Mouse (Mus musculus) hindbrain, embryonic 10.5 days (tissue): ENCODE results near the gene Olfr370. TPM values are rescaled to one million over a fixed set of nuclear protein-coding genes. Genes with fewer than 3 reads are reported as not detected.

Experiments
- DNase-seq: peaks from one replicate; pipeline ENCODE4 v3.0.0-alpha.2; 2017; ENCODE audit warnings: low spot score
- H3K27ac ChIP-seq: fragments of 300-500 bp; sonication (generic); 2 replicates; pipeline ENCODE4 v1.5.1; 2016; ENCODE audit warnings: mild to moderate bottlenecking, moderate library complexity
- H3K27me3 ChIP-seq: fragments of 300-500 bp; sonication (generic); 2 replicates; pipeline ENCODE4 v1.6.1; 2016; ENCODE audit warnings: mild to moderate bottlenecking; ENCODE audit not compliant: poor library complexity, insufficient read depth, severe bottlenecking
- H3K36me3 ChIP-seq: fragments of 300-500 bp; sonication (generic); 2 replicates; pipeline ENCODE4 v1.6.1; 2016; ENCODE audit warnings: mild to moderate bottlenecking, moderate library complexity
- H3K4me1 ChIP-seq: fragments of 300-500 bp; sonication (generic); replicated peaks from 2 replicates; pipeline ENCODE4 v1.6.1; 2016; ENCODE audit warnings: mild to moderate bottlenecking
- H3K4me3 ChIP-seq: fragments of 300-500 bp; sonication (generic); 2 replicates; pipeline ENCODE4 v1.5.1; 2016; ENCODE audit warnings: mild to moderate bottlenecking, moderate library complexity
- H3K9me3 ChIP-seq: fragments of 300-500 bp; sonication (generic); 2 replicates; pipeline ENCODE4 v1.6.1; 2016; ENCODE audit warnings: mild to moderate bottlenecking, moderate library complexity
- WGBS: fragments of 180-500 bp; shearing (Covaris S2); methylation state at CpG from one replicate; pipeline ENCODE4 v1.1.7; 2016; 5-methylcytosine and 5-hydroxymethylcytosine counted together
- polyA plus RNA-seq: library from polyadenylated mRNA; unstranded; fragments of >200 nt; fragmentation: Nextera tagmentation; extraction: Ambion mirVana; gene quantifications from 2 replicates; pipeline ENCODE4 v1.2.1, GENCODE M21; 2016

Olfr370 gene
- polyA plus RNA-seq, 1 experiment from 2014 or later: 0.16 TPM

GRCm38 (mm10) chr8:83578131-83579055 lies 42.8 kb downstream of the Olfr370 start:
- Histone ChIP-seq H3K36me3 (peaks cover 49% of the 10 kb centered on the region), H3K4me3 (no peak overlapping the region), H3K9me3 (no peaks in the 10 kb centered on the region), H3K27ac (0 out of 2 replicates have a peak overlapping the region, but pooled peaks have one; percentile 9), H3K27me3 (no peaks in the 10 kb centered on the region), H3K4me1 (peaks cover 90% of the 10 kb centered on the region)
- peak; percentile 3 for DNase-seq
- 74% methylated on average over 17 of the region's 17 CpGs for WGBS

GRCm38 (mm10) chr8:83579676-83580075 lies 44.1 kb downstream of the Olfr370 start:
- 90% methylated on average over 8 of the region's 8 CpGs for WGBS
- Histone ChIP-seq H3K4me3 (no peak overlapping the region), H3K9me3 (no peaks in the 10 kb centered on the region), H3K36me3 (peaks cover 47% of the 10 kb centered on the region), H3K4me1 (peaks cover 78% of the 10 kb centered on the region), H3K27me3 (no peaks in the 10 kb centered on the region), H3K27ac (no peak overlapping the region)
- DNase-seq: no peak

- WGBS: 90% methylated on average over 8 of the region's 8 CpGs
- Histone ChIP-seq H3K9me3 (no peaks in the 10 kb centered on the region), H3K27me3 (no peaks in the 10 kb centered on the region), H3K4me3 (no peak overlapping the region), H3K36me3 (peaks cover 48% of the 10 kb centered on the region), H3K4me1 (peaks cover 67% of the 10 kb centered on the region), H3K27ac (no peak overlapping the region)
- no peak for DNase-seq
Measured at GRCm38 (mm10) chr8:83580826-83581225, 45.2 kb downstream of the Olfr370 start.

GRCm38 (mm10) chr8:83582226-83582625 lies 46.6 kb downstream of the Olfr370 start:
- WGBS: 89% methylated on average over 8 of the region's 8 CpGs
- Histone ChIP-seq H3K4me1 (peaks cover 53% of the 10 kb centered on the region), H3K27ac (no peak overlapping the region), H3K27me3 (no peaks in the 10 kb centered on the region), H3K9me3 (no peaks in the 10 kb centered on the region), H3K4me3 (no peak overlapping the region), H3K36me3 (peaks cover 58% of the 10 kb centered on the region)
- DNase-seq: no peak

GRCm38 (mm10) chr8:83583236-83583635 lies 47.7 kb downstream of the Olfr370 start:
- Histone ChIP-seq H3K4me3 (no peak overlapping the region), H3K9me3 (no peaks in the 10 kb centered on the region), H3K27ac (no peak overlapping the region), H3K4me1 (peaks cover 49% of the 10 kb centered on the region), H3K27me3 (no peaks in the 10 kb centered on the region), H3K36me3 (peaks cover 68% of the 10 kb centered on the region)
- WGBS: 92% methylated on average over 15 of the region's 15 CpGs
- no peak for DNase-seq

GRCm38 (mm10) chr8:83584771-83585170 lies 49.2 kb downstream of the Olfr370 start:
- Histone ChIP-seq H3K36me3 (peaks cover 78% of the 10 kb centered on the region), H3K27me3 (no peaks in the 10 kb centered on the region), H3K27ac (no peak overlapping the region), H3K9me3 (no peaks in the 10 kb centered on the region), H3K4me3 (no peak overlapping the region), H3K4me1 (peaks cover 36% of the 10 kb centered on the region)
- 94% methylated on average over 1 of the region's 1 CpGs for WGBS
- DNase-seq: no peak

- Histone ChIP-seq H3K4me3 (no peak overlapping the region), H3K9me3 (no peaks in the 10 kb centered on the region), H3K27ac (no peak overlapping the region), H3K4me1 (peaks cover 39% of the 10 kb centered on the region), H3K36me3 (peaks cover 81% of the 10 kb centered on the region), H3K27me3 (no peaks in the 10 kb centered on the region)
- WGBS: 90% methylated on average over 3 of the region's 3 CpGs
- no peak for DNase-seq
Measured at GRCm38 (mm10) chr8:83585333-83585732, 49.8 kb downstream of the Olfr370 start.

GRCm38 (mm10) chr8:83587644-83588043 lies 52.1 kb downstream of the Olfr370 start:
- H3K27me3 ChIP-seq: no peaks in the 10 kb centered on the region
- H3K4me3 ChIP-seq: no peak overlapping the region
- WGBS: 84% methylated on average over 6 of the region's 6 CpGs
- DNase-seq: no peak
- no peak overlapping the region for H3K27ac ChIP-seq
- no peaks in the 10 kb centered on the region for H3K9me3 ChIP-seq
- H3K4me1 ChIP-seq: peaks cover 34% of the 10 kb centered on the region
- H3K36me3 ChIP-seq: peaks cover 92% of the 10 kb centered on the region

- Histone ChIP-seq H3K36me3 (peaks cover 82% of the 10 kb centered on the region), H3K4me3 (no peak overlapping the region), H3K4me1 (peaks cover 36% of the 10 kb centered on the region), H3K27me3 (no peaks in the 10 kb centered on the region), H3K9me3 (no peaks in the 10 kb centered on the region), H3K27ac (no peak overlapping the region)
- no peak for DNase-seq
- 95% methylated on average over 5 of the region's 5 CpGs for WGBS
Measured at GRCm38 (mm10) chr8:83588886-83589285, 53.3 kb downstream of the Olfr370 start.

- no peaks in the 10 kb centered on the region for H3K9me3 ChIP-seq
- peaks cover 41% of the 10 kb centered on the region for H3K4me1 ChIP-seq
- DNase-seq: no peak
- H3K36me3 ChIP-seq: peaks cover 67% of the 10 kb centered on the region
- H3K27ac ChIP-seq: no peak overlapping the region
- no peak overlapping the region for H3K4me3 ChIP-seq
- WGBS: 84% methylated on average over 7 of the region's 7 CpGs
- no peaks in the 10 kb centered on the region for H3K27me3 ChIP-seq
Measured at GRCm38 (mm10) chr8:83590488-83591023, 55.0 kb downstream of the Olfr370 start.

GRCm38 (mm10) chr8:83592682-83593081 lies 57.1 kb downstream of the Olfr370 start:
- Histone ChIP-seq H3K27me3 (no peaks in the 10 kb centered on the region), H3K4me3 (peak overlapping the region; percentile 90), H3K4me1 (peaks cover 41% of the 10 kb centered on the region), H3K36me3 (peaks cover 46% of the 10 kb centered on the region), H3K27ac (peak overlapping the region; percentile 31; the same call in 1 of the 2 replicates), H3K9me3 (no peaks in the 10 kb centered on the region)
- DNase-seq: no peak
- 78% methylated on average over 3 of the region's 3 CpGs for WGBS

GRCm38 (mm10) chr8:83593325-83594166 lies 58.0 kb downstream of the Olfr370 start:
- no peak for DNase-seq
- peak overlapping the region; percentile 90 for H3K4me3 ChIP-seq
- H3K4me1 ChIP-seq: peaks cover 38% of the 10 kb centered on the region
- no peaks in the 10 kb centered on the region for H3K9me3 ChIP-seq
- H3K36me3 ChIP-seq: peaks cover 37% of the 10 kb centered on the region
- peak overlapping the region; percentile 97 for H3K27ac ChIP-seq
- 6% methylated on average over 22 of the region's 22 CpGs for WGBS
- no peaks in the 10 kb centered on the region for H3K27me3 ChIP-seq
